Mouse (Mus musculus) liver, embryonic 14.5 days (tissue): ENCODE results near the gene Gm826. TPM values are rescaled to one million over a fixed set of nuclear protein-coding genes. Genes with fewer than 3 reads are reported as not detected.

Source experiments
- ATAC-seq: fragments of 200-750 bp; cut with Nextera tagmentation; 2 replicates; pipeline ENCODE4 v1.8.0; 2017; ENCODE audit warnings: moderate number of reproducible peaks, mild to moderate bottlenecking, moderate library complexity; ENCODE audit not compliant: insufficient read depth
- DNase-seq, 3 experiments: peaks; one replicate each; pipeline ENCODE4 v3.0.0-alpha.2; 2012 to 2013; ENCODE audit warnings: low read depth in 3 of 3, low spot score in 3 of 3
- H3K27ac ChIP-seq: fragments of 300-500 bp; sonication (generic); 2 replicates; pipeline ENCODE4 v1.5.1; 2014; ENCODE audit warnings: moderate library complexity, mild to moderate bottlenecking, control low read depth, inconsistent platforms
- H3K27me3 ChIP-seq: fragments of 300-500 bp; sonication (generic); 2 replicates; pipeline ENCODE4 v1.6.1; 2014; ENCODE audit warnings: mild to moderate bottlenecking, low read length, moderate library complexity; ENCODE audit not compliant: control insufficient read depth, insufficient read depth
- H3K36me3 ChIP-seq: fragments of 300-500 bp; sonication (generic); replicated peaks from 2 replicates; pipeline ENCODE4 v1.6.1; 2014; ENCODE audit warnings: low read depth; ENCODE audit not compliant: control insufficient read depth, insufficient read depth
- H3K4me1 ChIP-seq, 2 experiments: fragments of 200-500 bp in 1 of 2; fragments of 300-500 bp in 1 of 2; sonication (generic) in 1 of 2; replicated peaks; 2 replicates each; pipeline ENCODE4 v1.6.1; 2012 to 2014; ENCODE audit warnings: antibody characterized with exemption in 1 of 2, inconsistent platforms in 1 of 2, low read length in 1 of 2; ENCODE audit not compliant: control insufficient read depth in 2 of 2, insufficient read depth in 2 of 2
- H3K4me2 ChIP-seq: fragments of 300-500 bp; sonication (generic); 2 replicates; pipeline ENCODE4 v1.6.1; 2014; ENCODE audit warnings: low read depth, mild to moderate bottlenecking, control low read depth, moderate library complexity
- H3K4me3 ChIP-seq, 2 experiments: fragments of 200-500 bp in 1 of 2; fragments of 300-500 bp in 1 of 2; sonication (generic) in 1 of 2; 2 replicates each; pipeline ENCODE4 v1.5.1; 2012 to 2014; ENCODE audit warnings: low read depth in 2 of 2, low read length in 2 of 2, mild to moderate bottlenecking in 2 of 2, control low read depth in 1 of 2, inconsistent platforms in 1 of 2, moderate library complexity in 1 of 2; ENCODE audit not compliant: insufficient read depth in 1 of 2
- H3K9ac ChIP-seq: fragments of 300-500 bp; sonication (generic); replicated peaks from 2 replicates; pipeline ENCODE4 v1.6.1; 2014; ENCODE audit warnings: mild to moderate bottlenecking, control low read depth, moderate library complexity
- H3K9me3 ChIP-seq: fragments of 300-500 bp; sonication (generic); 2 replicates; pipeline ENCODE4 v1.6.1; 2016; ENCODE audit warnings: low read length, mixed read lengths; ENCODE audit not compliant: control insufficient read depth
- CTCF ChIP-seq: IDR thresholded peaks from 2 replicates; pipeline ENCODE4 v1.5.1; 2016; ENCODE audit warnings: antibody characterized with exemption, low read depth, control low read depth
- EP300 ChIP-seq: IDR thresholded peaks from 2 replicates; pipeline ENCODE4 v1.6.1; 2016; ENCODE audit warnings: antibody characterized with exemption, low read depth
- WGBS: fragments of 180-500 bp; shearing (Covaris S2); extraction: QIAGEN DNeasy Blood & Tissue Kit; methylation state at CpG from one replicate; pipeline ENCODE4 v1.1.7; 2014; ENCODE audit not compliant: insufficient replicate concordance; 5-methylcytosine and 5-hydroxymethylcytosine counted together
- polyA plus RNA-seq, 2 experiments: library from polyadenylated mRNA; depleted of rRNA in 1 of 2; stranded (reverse) in 1 of 2; unstranded in 1 of 2; fragments of >200 nt; fragmentation: Nextera tagmentation in 1 of 2; extraction: Ambion mirVana in 1 of 2; gene quantifications; 2 replicates each; pipeline versions ENCODE4 v1.2.1 to v1.2.3; 2012 to 2014

Gm826 gene
- polyA plus RNA-seq, 2 experiments, result 5.3 to 7.0 TPM

GRCm38 (mm10) chr2:160321829-160322228 is 12.1 kb downstream of the Gm826 start:
- no peak for TF ChIP-seq CTCF
- no peak for TF ChIP-seq EP300
- H3K27ac ChIP-seq, result no peak overlapping the region
- 29% methylated on average over 4 of the region's 4 CpGs for WGBS
- H3K9me3 ChIP-seq, result no peaks in the 10 kb centered on the region
- ATAC-seq (no peak), DNase-seq (no peak)
- no peaks in the 10 kb centered on the region for H3K27me3 ChIP-seq
- no peak overlapping the region for H3K4me3 ChIP-seq
- H3K9ac ChIP-seq, result no peak overlapping the region
- H3K4me2 ChIP-seq, result no peak overlapping the region
- H3K4me1 ChIP-seq, result no peaks in the 10 kb centered on the region
- no peaks in the 10 kb centered on the region for H3K36me3 ChIP-seq

- DNase-seq (no peak), ATAC-seq (no peak)
- Histone ChIP-seq H3K27ac (no peak overlapping the region), H3K27me3 (no peaks in the 10 kb centered on the region), H3K4me3 (no peak overlapping the region), H3K4me2 (no peak overlapping the region), H3K4me1 (no peaks in the 10 kb centered on the region), H3K36me3 (no peaks in the 10 kb centered on the region), H3K9me3 (no peaks in the 10 kb centered on the region), H3K9ac (no peak overlapping the region)
- no peak for TF ChIP-seq EP300
- TF ChIP-seq CTCF, result no peak
- WGBS, result 9% methylated on average over 4 of the region's 4 CpGs
Observed at GRCm38 (mm10) chr2:160318255-160318654, 15.7 kb downstream of the Gm826 start.

- DNase-seq (no peak), ATAC-seq (no peak)
- Histone ChIP-seq H3K9ac (no peak overlapping the region), H3K4me3 (no peak overlapping the region), H3K4me1 (no peaks in the 10 kb centered on the region), H3K27ac (no peak overlapping the region), H3K27me3 (no peaks in the 10 kb centered on the region), H3K36me3 (no peaks in the 10 kb centered on the region), H3K4me2 (no peak overlapping the region), H3K9me3 (no peaks in the 10 kb centered on the region)
- TF ChIP-seq CTCF (no peak), EP300 (no peak)
- WGBS, result 39% methylated on average over 12 of the region's 12 CpGs
Observed at GRCm38 (mm10) chr2:160313595-160314007, 20.4 kb downstream of the Gm826 start.

- DNase-seq, result no peak
- Histone ChIP-seq H3K27ac (no peak overlapping the region), H3K4me2 (no peak overlapping the region), H3K27me3 (no peaks in the 10 kb centered on the region), H3K4me1 (no peaks in the 10 kb centered on the region), H3K36me3 (no peaks in the 10 kb centered on the region), H3K9ac (no peak overlapping the region), H3K9me3 (no peaks in the 10 kb centered on the region), H3K4me3 (no peak overlapping the region)
- no peak for TF ChIP-seq CTCF
- no peak for TF ChIP-seq EP300
- 50% methylated on average over 3 of the region's 3 CpGs for WGBS
- ATAC-seq, result no peak
Observed at GRCm38 (mm10) chr2:160305070-160305469, 28.9 kb downstream of the Gm826 start.

- ATAC-seq, result no peak
- Histone ChIP-seq H3K27ac (no peak overlapping the region), H3K9ac (no peak overlapping the region)
Observed at GRCm38 (mm10) chr2:160303992-160304391, 30.0 kb downstream of the Gm826 start.

More at GRCm38 (mm10) chr2:160303992-160304391, 30.0 kb downstream of the Gm826 start:
- no peak overlapping the region for H3K4me2 ChIP-seq
- H3K27me3 ChIP-seq, result no peaks in the 10 kb centered on the region
- H3K9me3 ChIP-seq, result no peaks in the 10 kb centered on the region
- DNase-seq, result no peak
- WGBS, result 9% methylated on average over 2 of the region's 2 CpGs
- H3K4me1 ChIP-seq, result no peaks in the 10 kb centered on the region
- no peak for TF ChIP-seq EP300
- TF ChIP-seq CTCF, result no peak
- H3K36me3 ChIP-seq, result no peaks in the 10 kb centered on the region
- no peak overlapping the region for H3K4me3 ChIP-seq
